Mouse (Mus musculus) layer of hippocampus, adult 11-12 months (tissue): ENCODE data around the gene Guk1.
"Not testable (repeated sequence)": the region's sequence is repeated elsewhere in the genome, so short reads cannot be mapped to it uniquely, and the experiment has no call there.

Experiments used
- DNase-seq: peaks from one replicate; pipeline ENCODE4 v3.0.0; 2022; ENCODE audit warnings: low spot score

Gene Guk1

DNA sequence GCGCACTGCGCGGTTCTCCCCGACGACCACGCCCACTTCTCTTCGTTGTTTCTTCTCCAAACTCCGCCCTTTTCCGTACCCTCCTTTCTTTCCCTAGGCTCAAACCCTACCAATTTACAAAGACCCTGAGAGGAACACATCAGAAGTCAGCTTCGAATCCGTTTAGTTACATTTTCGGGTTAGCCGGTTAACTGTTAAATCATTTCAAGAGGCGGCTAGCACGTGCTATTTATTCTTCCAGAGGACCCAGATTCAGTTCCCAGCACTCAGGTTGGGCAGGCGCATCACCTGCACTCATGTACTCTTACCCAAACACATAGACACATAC, at the start of gene Guk1:
TSS of gene Guk1 (minus strand) at position 154 of the 328 bp plus-strand sequence.
- DNase-seq = no peak

DNA sequence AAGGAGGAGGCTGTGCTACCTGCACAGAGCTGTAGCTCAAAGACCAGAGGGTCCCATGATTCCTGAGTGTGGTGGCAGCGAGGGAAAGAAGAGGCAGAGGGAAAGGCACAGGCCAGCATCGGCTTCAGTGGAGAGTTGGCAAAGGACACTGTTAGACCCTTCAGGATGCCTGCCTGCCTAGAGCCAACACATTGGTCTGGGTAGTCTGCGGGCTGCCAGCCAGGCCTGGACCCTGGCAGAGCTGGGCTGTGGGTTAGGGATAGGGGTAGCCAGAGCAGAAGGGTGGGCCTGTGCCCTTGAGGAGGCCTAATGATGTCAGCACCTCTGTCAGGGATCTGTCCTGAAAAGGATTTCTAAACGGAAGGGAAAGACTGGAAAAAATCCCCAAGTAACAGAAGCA, 47.8 kb upstream of the Guk1 start:
- no peak for DNase-seq

DNA sequence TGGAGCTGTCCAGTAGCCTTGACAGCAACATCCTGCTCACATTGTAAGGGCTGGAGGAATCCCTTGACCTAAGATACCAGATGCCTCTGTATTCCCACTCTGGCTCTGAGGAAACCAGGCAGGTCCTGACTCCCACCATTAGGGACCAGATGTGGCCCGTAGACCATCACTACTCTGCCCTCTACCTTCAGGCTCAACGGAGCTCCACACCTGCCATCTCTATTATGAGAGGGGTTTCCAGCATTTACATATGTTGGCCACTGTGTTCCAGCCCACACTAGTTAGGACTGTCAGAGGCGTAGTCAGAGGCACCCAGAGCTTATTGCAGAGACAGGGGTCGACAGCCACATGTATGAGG, 47.4 kb upstream of the Guk1 start:
- DNase-seq = no peak

DNA sequence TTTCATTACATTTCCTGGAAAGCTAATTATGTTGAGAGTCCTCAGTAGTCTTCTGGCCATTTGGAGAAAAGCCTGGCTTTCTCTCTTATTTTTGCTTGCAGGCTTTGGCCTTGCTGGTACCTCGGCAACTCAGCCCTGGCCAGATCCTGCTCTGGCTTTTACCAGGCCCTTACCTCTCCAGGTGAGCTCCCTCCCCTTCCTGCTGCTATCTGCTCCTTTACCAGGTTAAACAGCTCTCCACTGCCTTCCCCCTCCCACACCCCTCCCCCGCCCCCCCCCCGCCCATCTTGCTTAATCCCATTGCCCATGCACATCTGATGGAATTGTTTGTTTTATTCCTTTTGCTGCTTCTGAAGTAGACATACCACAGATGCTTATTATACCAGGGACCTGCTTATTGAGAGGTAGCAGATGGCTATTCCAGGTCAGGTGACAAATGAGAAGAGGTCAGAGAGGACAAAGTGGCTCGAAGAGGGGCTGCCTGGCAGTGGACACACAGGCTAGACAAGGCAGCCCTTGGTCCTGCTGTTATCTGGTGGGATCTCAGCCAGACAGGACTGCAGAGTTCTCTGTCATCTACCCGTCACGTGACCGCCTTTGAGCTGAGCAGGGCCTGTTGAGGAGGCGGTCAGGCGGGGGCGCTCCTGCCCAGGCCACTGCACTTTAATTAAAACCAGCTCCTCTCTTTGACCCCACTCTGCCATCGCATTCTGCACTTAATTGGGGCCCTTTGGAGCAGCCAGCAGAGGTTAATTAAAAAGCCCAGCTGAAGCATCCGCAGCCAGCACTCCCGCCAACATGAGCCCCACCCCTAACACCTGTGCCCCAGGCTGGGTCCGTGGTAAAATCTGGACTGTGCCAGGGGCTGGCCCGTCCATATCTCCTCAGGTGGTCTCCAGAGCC, 46.8 kb upstream of the Guk1 start:
- peak; percentile 71 for DNase-seq

DNA sequence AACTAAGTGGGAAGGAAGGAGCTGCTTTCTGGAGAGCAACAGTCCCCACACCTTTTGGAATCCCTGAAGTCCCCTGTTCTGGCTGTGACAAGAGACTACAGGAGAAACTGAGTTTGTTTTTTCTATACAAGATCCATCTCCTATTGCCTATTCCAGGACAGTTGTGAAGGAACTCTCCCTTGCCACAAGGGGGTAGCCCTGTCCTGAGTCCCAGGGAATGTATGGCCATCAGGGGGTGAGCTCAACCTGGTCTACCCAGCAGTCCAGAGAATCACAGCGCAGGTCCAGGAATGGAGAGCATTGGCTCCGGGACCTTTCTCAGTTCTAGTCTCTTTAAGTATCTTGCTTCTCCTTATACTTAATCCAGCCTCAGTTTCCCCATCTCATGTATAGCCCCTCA, 40.8 kb upstream of the Guk1 start:
- DNase-seq = no peak

DNA sequence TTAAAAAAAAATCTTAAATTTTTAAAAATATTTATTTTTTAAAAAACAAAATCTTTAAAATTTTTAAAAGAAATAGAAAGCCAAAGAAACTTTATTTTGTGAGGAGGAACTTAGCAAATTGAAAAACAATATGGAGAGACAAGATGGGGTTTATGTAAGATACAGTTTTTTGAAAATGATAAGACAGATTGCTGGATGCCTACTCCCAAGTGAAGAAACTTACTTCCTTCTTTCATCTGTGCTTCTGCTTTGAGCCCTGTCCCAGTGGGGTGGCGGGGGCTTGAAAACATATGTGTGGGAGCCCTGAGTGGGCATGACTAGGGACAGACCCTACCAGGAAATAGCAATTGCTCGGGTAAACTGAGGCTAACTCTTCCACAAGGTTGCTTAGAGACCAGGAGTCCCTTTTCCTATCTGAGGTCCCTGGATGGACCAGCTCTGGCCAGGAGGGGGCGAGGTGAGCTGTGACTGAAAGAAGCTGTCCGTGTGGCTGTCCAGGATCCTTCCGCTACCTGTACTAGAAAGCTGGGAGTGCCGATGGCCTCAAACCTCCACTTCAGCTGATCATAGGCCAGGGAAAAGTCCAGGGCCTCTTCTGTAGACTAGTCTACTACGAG, 38.2 kb upstream of the Guk1 start:
- peak; percentile 70 for DNase-seq

DNA sequence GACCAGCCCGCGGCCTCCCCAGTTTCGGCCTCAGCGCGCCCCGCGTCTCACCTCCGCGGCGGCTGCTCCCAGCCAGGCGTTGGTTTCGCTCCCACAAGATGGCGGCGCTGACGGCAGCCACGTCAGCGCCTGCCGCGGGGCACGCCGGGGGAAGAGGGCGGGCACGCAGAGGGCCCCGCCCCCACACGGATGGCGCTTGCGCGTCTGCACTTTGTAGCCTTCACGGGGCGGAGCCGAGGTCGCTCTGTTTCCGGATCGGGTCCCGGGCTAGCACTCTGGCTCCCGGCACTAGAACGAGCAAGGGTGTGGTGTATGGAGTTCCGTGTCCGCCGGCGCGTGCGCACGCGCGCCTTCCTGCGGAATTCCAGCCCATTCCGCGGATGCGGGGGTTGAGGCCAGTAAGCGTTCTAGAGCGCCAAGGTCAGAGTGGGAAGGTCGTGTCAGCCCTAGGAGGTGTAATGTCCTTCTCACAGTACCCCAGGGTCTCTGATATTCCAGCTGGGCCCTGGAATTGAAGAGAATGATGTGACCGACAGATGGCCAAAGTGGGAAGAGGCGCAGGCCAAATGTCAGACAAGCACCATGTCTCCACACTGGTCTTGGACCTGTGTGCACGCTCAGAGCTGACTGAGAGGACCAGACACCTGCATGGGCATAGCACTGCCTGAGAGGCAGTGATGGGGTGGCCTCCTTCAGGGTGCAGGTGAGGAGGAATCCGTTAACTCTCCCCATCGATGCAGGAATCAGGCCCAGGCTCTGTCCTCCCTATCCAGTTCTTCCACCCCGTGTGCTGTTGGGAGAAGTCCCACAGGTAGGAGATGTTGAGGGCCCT, 36.3 kb upstream of the Guk1 start, which contains the start of gene Arf1:
TSS of gene Arf1 (minus strand) at position 149 of the 832 bp plus-strand sequence.
- peak; percentile 97 for DNase-seq

DNA sequence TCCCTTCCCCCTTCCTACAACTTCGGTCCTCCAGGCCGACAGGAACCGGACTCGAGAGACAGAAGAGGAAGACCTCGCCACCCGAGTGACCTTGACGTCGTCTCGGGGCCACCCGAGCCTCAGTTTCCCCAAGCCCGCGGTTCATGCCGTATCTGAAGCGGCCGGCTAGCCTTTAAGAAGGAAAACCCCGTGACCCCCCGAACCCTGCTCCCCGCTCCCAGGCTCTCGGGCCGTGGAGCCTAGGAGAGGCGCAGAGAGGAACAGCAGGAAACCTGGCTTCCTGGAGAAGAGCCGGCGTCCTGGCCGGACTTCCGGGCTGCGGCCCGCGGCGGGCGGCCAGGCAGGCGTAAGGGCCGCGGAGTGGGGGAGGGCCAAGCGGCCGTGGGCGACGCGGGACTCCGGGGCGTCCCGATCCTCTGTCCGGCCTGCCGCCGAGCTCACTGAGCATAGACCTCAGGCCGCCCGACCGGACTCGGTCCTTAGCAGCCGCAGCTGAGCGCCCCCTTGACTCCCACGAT, 35.7 kb upstream of the Guk1 start:
- peak; percentile 31 for DNase-seq

DNA sequence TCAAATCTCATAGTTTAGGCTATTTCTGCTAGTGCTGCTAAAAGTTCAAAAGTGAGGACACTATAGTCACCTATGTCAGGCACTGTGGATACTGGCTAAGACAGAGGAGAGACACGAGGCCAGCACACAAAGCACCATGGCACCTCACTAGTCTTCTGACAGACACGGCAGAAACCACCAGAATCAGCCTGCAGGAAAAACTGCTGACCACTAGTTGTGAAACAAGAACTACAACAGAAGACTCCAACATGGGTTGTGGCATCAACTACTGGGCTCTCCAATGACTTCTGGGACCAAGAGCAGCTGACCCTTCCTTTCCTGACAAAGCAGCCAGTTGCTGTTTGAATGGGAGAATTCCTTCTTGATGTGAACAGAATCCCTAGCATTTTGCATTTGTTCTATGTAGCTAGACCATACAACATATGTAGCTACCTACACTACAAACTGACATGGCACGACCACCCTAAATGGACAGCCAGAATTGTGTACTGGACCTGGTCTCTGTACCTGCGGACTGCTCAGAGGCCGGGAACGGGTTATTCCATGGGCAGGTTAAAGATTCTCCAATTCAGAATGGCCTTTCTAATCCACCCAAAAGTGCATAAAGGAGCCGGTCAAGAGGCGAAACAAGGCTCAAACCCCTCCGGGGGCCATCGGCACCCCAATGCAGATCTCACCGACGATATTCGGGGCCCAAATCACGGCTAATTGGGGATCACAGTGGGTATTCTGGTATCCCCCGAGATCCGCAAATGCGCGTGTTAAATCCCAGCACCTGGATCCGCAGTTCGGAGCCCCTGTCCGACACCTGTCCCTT, 35.0 kb upstream of the Guk1 start:
- DNase-seq = no peak

DNA sequence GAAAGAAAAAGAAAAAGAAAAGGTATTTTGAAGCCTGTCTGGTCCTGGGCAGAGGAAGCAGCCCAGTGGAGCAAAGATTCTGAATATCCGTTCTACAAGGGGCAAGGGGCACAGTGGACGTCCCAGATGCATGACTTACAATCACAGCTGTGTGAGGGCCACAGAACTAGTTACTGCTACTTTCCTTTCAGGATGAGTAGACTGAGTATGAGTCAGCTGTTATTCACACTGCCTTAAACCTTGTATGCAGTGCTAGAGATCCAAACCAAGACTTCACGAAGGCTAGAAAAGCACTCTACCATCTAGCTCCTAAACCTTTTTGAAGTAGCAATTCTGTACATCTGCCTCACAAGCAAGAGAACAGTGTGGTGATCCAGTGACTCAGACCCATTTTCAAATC, 34.2 kb upstream of the Guk1 start:
- DNase-seq = no peak

DNA sequence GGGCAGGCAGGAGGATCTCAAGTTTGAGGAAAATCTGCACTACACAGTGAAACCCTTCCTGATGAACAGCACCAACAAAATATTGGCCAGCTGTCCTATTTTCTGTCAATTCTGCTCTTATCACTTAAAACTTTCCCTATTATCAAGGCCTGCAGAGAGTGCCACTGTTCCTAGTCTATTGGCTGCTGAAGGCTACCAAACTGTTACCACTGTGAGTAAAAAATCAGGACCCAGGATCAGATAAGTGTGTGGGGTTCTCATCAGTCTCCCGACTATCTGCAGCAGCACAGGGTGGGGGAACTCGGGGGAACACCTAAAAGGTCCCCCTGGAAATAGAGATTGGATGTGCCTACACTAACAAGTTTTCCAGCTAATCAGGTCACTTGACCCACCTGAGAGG, 33.2 kb upstream of the Guk1 start:
- no peak for DNase-seq

DNA sequence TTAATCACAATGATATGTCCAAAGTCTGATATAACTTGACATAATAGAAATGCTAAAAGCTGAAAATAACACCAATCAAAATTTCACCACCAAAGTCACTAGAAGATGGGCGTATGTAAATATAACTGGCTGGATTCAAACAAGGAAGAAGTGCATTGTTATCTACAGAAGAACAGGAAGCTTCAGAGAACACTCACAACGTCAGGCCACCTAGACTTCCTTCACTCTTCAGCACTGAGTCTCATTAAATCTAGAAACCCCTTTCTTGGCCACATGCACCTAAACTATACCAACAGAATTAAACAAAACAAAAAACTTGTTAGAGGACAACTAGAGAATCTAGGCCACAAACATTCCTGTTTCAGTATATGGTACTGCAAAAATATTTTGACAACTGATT, 32.5 kb upstream of the Guk1 start:
- DNase-seq = no peak

DNA sequence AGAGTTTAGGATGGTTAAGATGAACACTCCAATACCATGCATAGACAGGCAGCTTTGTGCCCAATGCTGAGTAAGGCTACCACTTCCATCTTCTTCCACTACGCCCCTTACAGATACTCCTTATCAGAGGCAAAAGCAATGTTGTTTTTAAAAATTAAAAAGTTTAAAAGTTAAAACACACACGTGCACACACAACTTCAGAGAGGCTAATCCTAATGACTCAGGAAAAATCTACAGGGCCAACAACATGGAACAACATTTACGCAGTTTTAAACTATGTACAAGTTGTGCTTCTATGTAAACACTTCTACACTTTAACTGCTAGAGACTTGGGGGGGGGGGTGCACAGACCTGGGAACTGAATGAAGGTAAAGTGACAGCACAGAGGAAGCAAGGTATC, 32.0 kb upstream of the Guk1 start:
- DNase-seq = no peak

DNA sequence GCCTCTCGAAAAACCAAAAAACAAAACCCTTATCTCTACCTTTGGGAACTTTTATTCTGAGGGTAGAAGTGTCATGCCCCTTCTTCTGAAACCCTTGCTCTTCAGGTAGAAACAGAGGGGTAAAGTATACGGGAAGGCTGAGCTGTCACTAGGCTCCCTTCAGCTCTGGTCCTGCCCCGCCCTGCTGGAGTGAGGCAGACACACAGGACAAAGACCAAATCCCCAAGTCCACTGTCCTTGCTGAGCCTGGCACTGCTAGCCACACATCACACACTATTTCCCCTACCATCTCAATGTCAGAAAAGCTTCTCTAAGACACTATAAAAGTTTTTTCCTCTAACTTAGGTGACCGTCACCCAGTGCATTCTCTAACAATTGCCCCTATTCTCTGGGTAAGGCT, 30.3 kb upstream of the Guk1 start:
- DNase-seq = no peak

DNA sequence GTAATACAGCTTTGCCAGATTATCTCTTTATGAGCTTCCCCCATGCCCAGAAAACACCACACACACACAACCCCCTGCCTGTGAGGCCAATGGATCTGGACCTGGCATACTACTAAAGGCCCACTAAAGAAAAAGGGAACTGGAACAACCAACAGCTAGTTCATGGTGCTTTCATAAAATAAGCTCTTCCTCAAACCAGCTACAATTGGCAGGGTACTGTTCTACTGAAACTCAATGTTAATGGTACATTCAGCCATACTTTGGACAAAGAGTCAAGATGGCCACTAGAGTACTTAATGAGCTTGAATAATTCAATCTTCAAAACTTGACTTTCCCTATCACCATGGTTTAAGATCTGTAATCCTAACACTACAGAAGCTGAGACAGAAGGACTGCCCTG, 29.6 kb upstream of the Guk1 start:
- DNase-seq = no peak

DNA sequence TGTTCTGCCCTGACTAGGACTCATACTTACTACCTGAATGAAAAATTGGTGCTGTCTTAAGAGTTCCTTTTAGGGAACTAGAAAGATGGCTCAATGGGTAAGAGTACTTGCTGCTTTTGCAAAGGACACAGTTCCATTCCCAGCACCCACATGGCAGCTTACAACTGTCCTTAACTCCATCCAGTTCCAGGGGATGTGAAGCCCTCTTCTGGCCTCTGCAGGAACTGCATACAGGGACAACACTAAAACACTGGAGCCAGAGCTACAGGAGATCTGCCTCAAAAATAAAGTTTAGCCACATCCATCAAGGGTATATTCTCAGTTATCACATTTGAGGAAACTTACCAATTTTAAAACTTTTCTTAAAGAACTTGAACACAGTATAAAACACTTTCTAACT, 27.1 kb upstream of the Guk1 start:
- no peak for DNase-seq

DNA sequence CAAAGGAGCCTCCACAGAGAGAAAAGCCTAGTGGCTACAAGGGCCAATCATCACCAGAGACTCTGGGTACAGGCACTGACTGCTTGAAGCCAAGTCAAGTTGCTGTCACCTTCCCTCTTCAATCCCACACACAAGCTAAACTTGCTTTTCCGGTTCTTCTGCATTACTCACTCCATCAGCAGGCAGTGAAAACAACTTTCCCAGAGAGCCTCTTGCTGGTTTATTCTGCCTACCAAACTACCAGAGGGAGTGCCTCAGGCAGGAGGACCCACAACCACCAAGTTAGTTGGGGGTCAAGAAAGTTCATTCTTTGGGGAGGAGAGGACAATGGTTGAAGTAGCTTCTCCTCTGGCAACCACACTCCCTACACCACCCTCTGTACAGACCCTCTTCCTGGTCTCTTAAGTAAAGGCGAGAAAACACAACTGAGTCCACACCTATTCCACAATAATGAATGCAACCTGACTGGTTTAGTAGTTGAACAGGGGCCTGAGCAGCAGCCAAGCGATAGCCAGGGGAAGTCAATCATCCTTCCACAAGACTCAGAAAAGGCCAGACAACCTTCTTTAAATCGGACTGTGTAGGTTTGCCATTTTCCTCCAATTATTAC, 26.5 kb upstream of the Guk1 start:
- no peak for DNase-seq

DNA sequence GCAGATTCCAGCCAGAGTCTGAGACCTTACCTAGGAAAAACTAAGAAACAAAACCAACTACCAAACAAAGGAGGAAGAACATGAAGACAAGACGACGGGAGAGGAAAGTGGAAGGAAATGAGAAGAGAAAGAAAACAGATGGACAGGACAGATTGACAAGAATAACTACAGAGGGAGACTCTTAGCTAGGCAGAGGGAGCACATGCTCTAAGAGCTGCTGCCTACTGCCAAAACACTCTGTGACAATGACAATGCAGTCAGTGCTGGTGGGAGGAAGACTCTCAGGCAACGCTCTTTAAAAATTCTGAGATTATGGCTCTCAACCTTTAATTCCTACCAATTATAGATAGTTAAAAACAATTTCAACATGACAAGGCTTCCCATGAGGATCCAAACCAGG, 24.9 kb upstream of the Guk1 start:
- no peak for DNase-seq

DNA sequence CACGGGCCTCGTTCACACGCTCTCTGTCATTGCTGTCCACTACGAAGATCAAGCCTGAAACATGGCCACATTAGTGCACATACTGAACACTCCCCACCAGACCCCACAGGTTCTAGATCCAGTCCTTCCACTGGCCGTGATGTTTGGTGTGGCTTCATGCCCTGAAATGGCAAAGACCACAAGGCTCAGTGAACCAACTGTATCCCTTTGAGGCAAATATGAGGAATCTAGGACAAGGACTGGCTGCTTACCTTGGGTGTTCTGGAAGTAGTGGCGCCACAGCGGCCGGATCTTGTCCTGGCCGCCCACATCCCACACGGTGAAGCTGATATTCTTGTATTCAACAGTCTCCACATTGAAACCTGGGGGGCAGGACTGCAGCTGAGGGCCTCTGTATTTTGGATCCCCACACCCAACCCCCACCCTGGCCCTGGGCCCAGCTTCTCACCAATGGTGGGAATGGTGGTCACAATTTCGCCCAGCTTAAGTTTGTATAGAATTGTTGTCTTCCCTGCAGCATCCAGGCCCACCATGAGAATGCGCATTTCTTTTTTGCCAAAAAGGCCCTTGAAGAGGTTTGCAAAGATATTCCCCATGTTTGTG, 21.0 kb upstream of the Guk1 start:
- DNase-seq = no peak

DNA sequence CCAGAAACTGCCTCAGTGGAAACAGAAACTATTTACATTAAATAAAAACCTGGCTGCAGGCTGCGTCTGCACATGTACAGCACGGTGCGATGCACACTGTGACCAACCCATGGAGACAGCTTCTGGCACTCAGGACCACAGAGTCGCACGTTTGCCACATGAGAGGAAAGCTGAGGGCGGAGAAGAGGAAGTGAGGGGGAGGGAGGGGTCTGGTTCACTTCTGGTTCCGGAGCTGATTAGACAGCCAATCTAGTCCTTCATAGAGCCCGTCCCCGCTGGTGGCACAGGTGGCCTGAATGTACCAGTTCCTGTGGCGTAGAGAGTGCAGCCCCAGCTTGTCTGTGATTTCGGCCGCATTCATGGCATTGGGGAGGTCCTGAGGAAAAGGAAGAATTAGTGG, 20.3 kb upstream of the Guk1 start:
- not testable (repeated sequence) for DNase-seq

DNA sequence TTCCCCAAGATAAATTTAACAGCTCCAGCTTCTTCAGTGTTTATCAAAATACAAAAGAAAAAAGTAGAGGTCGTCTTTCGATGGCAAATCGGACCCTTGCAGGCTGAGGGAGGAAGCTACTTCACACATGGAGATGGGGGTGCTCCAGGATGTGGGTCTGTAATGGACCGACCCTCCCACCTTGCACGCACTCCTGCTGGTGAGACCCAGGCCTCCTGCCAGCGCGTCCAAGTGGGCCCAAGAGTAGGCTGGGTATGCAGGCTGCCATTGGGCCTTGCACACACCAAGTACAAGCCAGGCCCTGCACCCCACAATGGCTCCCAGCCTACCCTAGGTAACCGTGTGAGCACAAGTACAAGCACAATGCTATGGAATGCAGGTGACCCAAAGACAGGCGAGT, 19.5 kb upstream of the Guk1 start:
- DNase-seq = not testable (repeated sequence)
